Mouse (Mus musculus): ENCODE data around the gene Gabrb1.

GRCm38 (mm10) chr5:72170067-72170466 lies 512.2 kb downstream of the Gabrb1 start:
- TF ChIP-seq POLR2A (IDR thresholded peaks at IDR 0.05; ENCODE audit: extremely low read depth, insufficient read depth, low read length) (no peak), CTCF (IDR thresholded peaks at IDR 0.05; ENCODE audit: low read depth, low read length) (no peak)
